Mouse (Mus musculus): Measurements from ENCODE around the gene Scn1a. TPM values are rescaled to one million over a fixed set of nuclear protein-coding genes. Genes with fewer than 3 reads are reported as not detected.

The Scn1a gene
- total and polyA plus RNA-seq, 2 experiments from 2014 or later, result 0.03 TPM; not detected in 1

DNA sequence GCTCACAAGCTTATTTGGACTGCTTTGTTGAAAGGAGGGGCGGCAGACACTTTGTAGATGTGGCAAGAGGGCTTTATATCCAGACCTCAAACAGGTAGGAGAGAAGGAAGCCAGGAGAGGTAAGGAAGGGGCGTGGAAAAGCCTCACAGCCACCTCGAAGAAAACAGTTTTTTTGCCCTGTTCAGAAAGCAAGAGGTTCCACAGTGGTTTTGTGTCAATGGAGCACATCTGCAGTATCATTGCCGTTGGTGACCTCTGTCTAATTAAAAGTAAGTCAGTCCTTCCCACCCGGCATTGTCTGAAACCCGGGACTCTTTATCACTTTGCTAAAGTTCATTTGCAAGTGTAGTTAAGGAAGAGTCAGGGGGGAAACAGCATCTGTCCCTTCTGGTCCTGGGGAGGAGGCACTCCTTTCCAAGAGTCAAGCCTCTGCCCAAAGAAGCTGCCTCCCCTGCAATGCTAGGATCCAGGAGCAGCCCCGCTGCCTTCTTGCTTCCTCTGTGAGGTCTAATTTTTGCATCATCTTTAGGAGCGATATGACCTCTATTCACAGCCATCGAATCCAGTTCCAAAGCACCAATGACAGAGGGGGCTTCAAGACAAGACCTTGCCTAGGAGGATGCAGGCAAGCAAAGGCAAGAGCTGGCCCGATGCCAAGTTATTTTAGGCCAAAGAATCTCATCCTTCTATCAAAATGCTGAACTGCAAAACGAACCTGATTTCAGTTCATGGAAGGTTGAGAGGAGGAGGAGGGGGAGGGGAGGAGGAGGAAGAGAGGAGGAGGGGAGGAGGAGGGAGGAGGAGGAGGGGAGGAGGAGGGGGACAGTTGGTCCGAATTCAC is 31.5 kb downstream of the Scn1a start:
- Histone ChIP-seq H3K9ac (replicated peaks; ENCODE audit: low read depth, low read length) (no peak overlapping the region), H3K36me3 (replicated peaks; ENCODE audit: control insufficient read depth, insufficient read depth, low read length) (no peaks in the 10 kb centered on the region), H3K9me3 (replicated peaks; ENCODE audit: control insufficient read depth, low read length) (no peaks in the 10 kb centered on the region), H3K4me2 (ENCODE audit: low read depth, low read length) (peak overlapping the region; percentile 91), H3K27ac (ENCODE audit: low read depth) (no peak overlapping the region), H3K4me3 (ENCODE audit: low read depth, low read length) (peak overlapping the region; percentile 50), H3K27me3 (ENCODE audit: control insufficient read depth, insufficient read depth, low read length) (peaks cover 14% of the 10 kb centered on the region; the same call in 1 of the 2 replicates), H3K4me1 (ENCODE audit: control insufficient read depth, insufficient read depth) (0 out of 2 replicates have a peak, but pooled peaks cover 9% of the 10 kb centered on the region)
- TF ChIP-seq EP300 (IDR thresholded peaks at IDR 0.05; ENCODE audit: low read depth) (no peak), CTCF (IDR thresholded peaks at IDR 0.05; ENCODE audit: low read depth) (no peak)
- ATAC-seq (ENCODE audit: insufficient read depth, low read depth) (no peak), DNase-seq (ENCODE audit: low spot score) (no peak)
- 3% methylated on average over 12 of the region's 12 CpGs for WGBS

DNA sequence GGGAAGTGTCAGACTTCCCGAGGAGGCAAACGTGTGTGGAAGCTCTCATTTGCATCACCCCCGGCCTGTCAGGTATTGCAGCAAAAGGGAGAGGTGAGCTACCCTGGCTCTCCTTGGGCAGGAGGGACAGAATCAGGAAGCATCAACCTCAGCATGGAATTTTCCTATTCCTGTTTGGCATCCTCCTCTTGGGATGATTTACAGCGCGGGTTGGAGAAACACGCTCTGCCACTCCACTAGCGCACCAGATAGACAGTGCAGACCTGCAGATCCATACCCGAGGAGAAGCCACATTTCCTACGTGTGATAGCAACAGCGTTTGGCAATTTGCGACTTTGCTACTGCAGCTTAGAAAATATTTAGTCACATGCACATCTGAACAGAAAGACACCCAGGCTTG is 32.2 kb downstream of the Scn1a start:
- 9% methylated on average over 11 of the region's 11 CpGs for WGBS
- DNase-seq (ENCODE audit: low spot score), result no peak

DNA sequence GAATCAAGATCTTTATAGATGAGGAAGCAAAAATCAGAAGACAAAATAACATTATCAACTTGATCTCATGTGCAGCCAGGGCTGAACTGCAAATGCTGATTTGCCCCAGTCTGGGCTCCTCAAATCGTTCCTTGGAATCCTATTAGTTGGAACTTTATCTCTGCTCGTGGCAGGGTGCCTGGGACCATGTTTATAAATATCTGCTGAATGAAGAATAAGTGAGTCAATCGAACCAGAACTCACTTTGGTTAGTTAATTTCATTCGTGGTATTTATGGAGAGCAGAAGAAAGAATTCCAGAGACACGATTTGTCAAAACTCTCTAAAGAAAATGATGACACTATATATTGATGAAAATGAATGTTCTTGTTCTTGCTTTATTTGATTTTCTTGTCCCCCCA is 48.1 kb downstream of the Scn1a start:
- no peaks in the 10 kb centered on the region for H3K9me3 ChIP-seq (replicated peaks; ENCODE audit: control insufficient read depth, low read length)
- H3K4me3 ChIP-seq (ENCODE audit: low read depth, low read length), result no peak overlapping the region
- WGBS, result 57% methylated on average over 5 of the region's 5 CpGs
- TF ChIP-seq EP300 (IDR thresholded peaks at IDR 0.05; ENCODE audit: low read depth) (no peak), CTCF (IDR thresholded peaks at IDR 0.05; ENCODE audit: low read depth) (no peak)
- no peak overlapping the region for H3K9ac ChIP-seq (replicated peaks; ENCODE audit: low read depth, low read length)
- H3K36me3 ChIP-seq (replicated peaks; ENCODE audit: control insufficient read depth, insufficient read depth, low read length), result no peaks in the 10 kb centered on the region
- no peak overlapping the region for H3K4me2 ChIP-seq (ENCODE audit: low read depth, low read length)
- H3K27ac ChIP-seq (ENCODE audit: low read depth), result no peak overlapping the region
- ATAC-seq (ENCODE audit: insufficient read depth, low read depth) (no peak), DNase-seq (ENCODE audit: low spot score) (no peak)
- no peaks in the 10 kb centered on the region for H3K27me3 ChIP-seq (ENCODE audit: control insufficient read depth, insufficient read depth, low read length)
- no peaks in the 10 kb centered on the region for H3K4me1 ChIP-seq (ENCODE audit: control insufficient read depth, insufficient read depth)

More for the DNA sequence above, 32.2 kb downstream of the Scn1a start:
- Histone ChIP-seq H3K27ac (ENCODE audit: low read depth) (no peak overlapping the region), H3K4me3 (ENCODE audit: low read depth, low read length) (peak overlapping the region; percentile 8; the same call in 1 of the 2 replicates), H3K27me3 (ENCODE audit: control insufficient read depth, insufficient read depth, low read length) (peaks cover 14% of the 10 kb centered on the region; the same call in 1 of the 2 replicates), H3K4me2 (ENCODE audit: low read depth, low read length) (peak overlapping the region; percentile 91), H3K9me3 (replicated peaks; ENCODE audit: control insufficient read depth, low read length) (no peaks in the 10 kb centered on the region), H3K36me3 (replicated peaks; ENCODE audit: control insufficient read depth, insufficient read depth, low read length) (no peaks in the 10 kb centered on the region), H3K9ac (replicated peaks; ENCODE audit: low read depth, low read length) (no peak overlapping the region), H3K4me1 (ENCODE audit: control insufficient read depth, insufficient read depth) (0 out of 2 replicates have a peak, but pooled peaks cover 9% of the 10 kb centered on the region)
- no peak for TF ChIP-seq CTCF (IDR thresholded peaks at IDR 0.05; ENCODE audit: low read depth)
- TF ChIP-seq EP300 (IDR thresholded peaks at IDR 0.05; ENCODE audit: low read depth), result no peak
- ATAC-seq (ENCODE audit: insufficient read depth, low read depth), result no peak

DNA sequence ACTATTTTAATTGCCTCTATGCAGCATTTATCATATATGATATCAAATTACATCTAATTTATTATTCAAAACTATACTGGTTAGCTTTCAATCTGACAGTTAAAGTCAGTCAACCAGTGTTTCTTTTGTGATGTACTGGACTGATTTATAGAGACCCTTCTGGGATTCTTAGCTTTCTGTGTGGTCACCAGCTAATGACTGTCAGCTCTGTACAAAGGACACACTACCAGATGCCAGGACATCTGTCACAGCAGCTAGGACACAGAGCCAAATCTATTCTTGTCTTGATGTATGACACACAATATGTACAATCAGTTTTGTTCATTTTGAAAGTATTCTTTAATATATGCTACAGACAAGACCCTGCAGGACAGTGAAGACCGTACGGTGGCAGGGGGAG is 72.7 kb downstream of the Scn1a start:
- H3K36me3 ChIP-seq (replicated peaks; ENCODE audit: control insufficient read depth, insufficient read depth, low read length), result no peaks in the 10 kb centered on the region
- TF ChIP-seq CTCF (IDR thresholded peaks at IDR 0.05; ENCODE audit: low read depth) (no peak), EP300 (IDR thresholded peaks at IDR 0.05; ENCODE audit: low read depth) (no peak)
- no peaks in the 10 kb centered on the region for H3K4me1 ChIP-seq (ENCODE audit: control insufficient read depth, insufficient read depth)
- no peak overlapping the region for H3K27ac ChIP-seq (ENCODE audit: low read depth)
- ATAC-seq (ENCODE audit: insufficient read depth, low read depth), result no peak
- H3K9me3 ChIP-seq (replicated peaks; ENCODE audit: control insufficient read depth, low read length), result no peaks in the 10 kb centered on the region
- no peak overlapping the region for H3K4me2 ChIP-seq (ENCODE audit: low read depth, low read length)
- H3K4me3 ChIP-seq (ENCODE audit: low read depth, low read length), result no peak overlapping the region
- no peak for DNase-seq (ENCODE audit: low spot score)
- no peaks in the 10 kb centered on the region for H3K27me3 ChIP-seq (ENCODE audit: control insufficient read depth, insufficient read depth, low read length)
- H3K9ac ChIP-seq (replicated peaks; ENCODE audit: low read depth, low read length), result no peak overlapping the region
- WGBS, result 91% methylated on average over 2 of the region's 2 CpGs

DNA sequence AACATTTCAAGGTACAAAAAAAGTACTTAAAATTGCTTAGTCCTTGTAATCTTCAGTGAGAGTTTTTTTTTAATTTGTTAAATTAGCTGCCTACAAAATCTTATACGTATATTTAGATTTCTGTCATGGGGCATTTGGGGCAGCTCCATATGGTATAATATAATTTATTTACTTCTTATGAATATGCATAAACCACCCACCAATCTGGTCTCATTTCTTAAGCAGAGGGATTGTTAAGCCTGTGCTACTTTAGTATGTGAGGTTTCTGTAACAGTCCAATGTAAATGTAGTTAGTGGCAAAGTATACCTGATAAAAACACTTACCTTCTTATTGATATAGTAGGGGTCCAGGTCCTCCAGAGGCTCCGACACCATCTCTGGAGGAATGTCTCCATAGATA is 90.0 kb downstream of the Scn1a start:
- ATAC-seq (ENCODE audit: insufficient read depth, low read depth), result no peak
- no peak for TF ChIP-seq CTCF (IDR thresholded peaks at IDR 0.05; ENCODE audit: low read depth)
- no peak for TF ChIP-seq EP300 (IDR thresholded peaks at IDR 0.05; ENCODE audit: low read depth)

More for the DNA sequence above, 90.0 kb downstream of the Scn1a start:
- no peak for DNase-seq (ENCODE audit: low spot score)
- Histone ChIP-seq H3K9me3 (replicated peaks; ENCODE audit: control insufficient read depth, low read length) (no peaks in the 10 kb centered on the region), H3K4me2 (ENCODE audit: low read depth, low read length) (no peak overlapping the region), H3K4me3 (ENCODE audit: low read depth, low read length) (no peak overlapping the region), H3K9ac (replicated peaks; ENCODE audit: low read depth, low read length) (no peak overlapping the region), H3K27ac (ENCODE audit: low read depth) (no peak overlapping the region), H3K27me3 (ENCODE audit: control insufficient read depth, insufficient read depth, low read length) (no peaks in the 10 kb centered on the region), H3K4me1 (ENCODE audit: control insufficient read depth, insufficient read depth) (no peaks in the 10 kb centered on the region), H3K36me3 (replicated peaks; ENCODE audit: control insufficient read depth, insufficient read depth, low read length) (no peaks in the 10 kb centered on the region)
- WGBS, result 77% methylated on average over 2 of the region's 2 CpGs
